Mouse (Mus musculus) ovary, adult 10 weeks (tissue): ENCODE results near the gene Fhod1. TPM values are rescaled to one million over a fixed set of nuclear protein-coding genes. Genes with fewer than 3 reads are reported as not detected.

Experiments used
- polyA plus RNA-seq: library from polyadenylated mRNA; stranded (reverse); fragments of 350-450 nt; fragmentation: Illumina TruSeq; extraction: RNeasy Lipid Tissue Mini Kit (QIAGEN cat#74804); gene quantifications from one replicate; pipeline ENCODE4 v1.2.3, GENCODE M21; 2014

Gene Fhod1
- 0.26 TPM for polyA plus RNA-seq

GRCm38 (mm10) chr8:105347428-105348221, at the start of gene Fhod1:
Fhod1 (minus strand) TSS chr8:105347953.

GRCm38 (mm10) chr8:105373032-105373431, 25.3 kb upstream of the Fhod1 start, which contains the start of gene Plekhg4:
Plekhg4 (plus strand) TSS chr8:105373274.

DNA sequence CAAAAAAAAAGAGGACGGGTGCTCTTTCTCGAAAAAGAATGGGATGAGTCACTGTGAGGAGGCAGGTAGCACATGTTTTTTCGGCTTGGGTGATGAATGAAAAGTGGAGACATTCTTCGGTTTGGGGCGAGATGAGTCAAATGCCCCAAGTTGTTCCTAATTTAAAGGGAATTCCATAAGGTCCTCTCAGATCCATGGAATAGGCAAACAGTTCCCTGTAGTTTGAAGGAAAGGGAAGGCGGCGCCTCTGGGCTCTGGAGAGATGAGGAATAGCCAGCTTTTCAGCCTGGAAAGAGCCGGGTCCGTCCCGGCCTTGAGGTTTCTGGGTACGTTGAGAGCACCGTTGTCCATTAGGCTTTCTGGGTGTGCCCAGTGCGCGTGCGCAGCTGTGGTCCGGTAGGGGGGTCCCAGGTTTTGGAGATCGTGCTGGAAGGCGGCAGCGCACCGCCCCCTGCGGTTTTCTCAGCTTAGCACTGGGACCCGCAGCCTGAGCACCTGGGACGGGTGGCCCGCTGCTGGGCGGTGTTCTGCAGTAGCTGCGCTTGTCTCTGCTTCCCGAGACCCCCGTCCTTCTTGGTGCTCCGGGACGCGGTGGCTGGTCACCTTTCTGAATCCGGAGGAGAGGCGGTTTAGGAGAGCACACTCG, 820 bp upstream of the Fhod1 start, which contains the start of gene Slc9a5:
Slc9a5 (plus strand) TSS at position 394 of the 646 bp plus-strand sequence.

GRCm38 (mm10) chr8:105326141-105326672, 21.5 kb downstream of the Fhod1 start, which contains the start of the genes Lrrc29 and Tmem208:
Lrrc29 (minus strand) TSS chr8:105326278.
Tmem208 (plus strand) TSS chr8:105326354.

GRCm38 (mm10) chr8:105305211-105306145, 42.3 kb downstream of the Fhod1 start, which contains the start of gene Elmo3:
Elmo3 (plus strand) TSS chr8:105305601.

DNA sequence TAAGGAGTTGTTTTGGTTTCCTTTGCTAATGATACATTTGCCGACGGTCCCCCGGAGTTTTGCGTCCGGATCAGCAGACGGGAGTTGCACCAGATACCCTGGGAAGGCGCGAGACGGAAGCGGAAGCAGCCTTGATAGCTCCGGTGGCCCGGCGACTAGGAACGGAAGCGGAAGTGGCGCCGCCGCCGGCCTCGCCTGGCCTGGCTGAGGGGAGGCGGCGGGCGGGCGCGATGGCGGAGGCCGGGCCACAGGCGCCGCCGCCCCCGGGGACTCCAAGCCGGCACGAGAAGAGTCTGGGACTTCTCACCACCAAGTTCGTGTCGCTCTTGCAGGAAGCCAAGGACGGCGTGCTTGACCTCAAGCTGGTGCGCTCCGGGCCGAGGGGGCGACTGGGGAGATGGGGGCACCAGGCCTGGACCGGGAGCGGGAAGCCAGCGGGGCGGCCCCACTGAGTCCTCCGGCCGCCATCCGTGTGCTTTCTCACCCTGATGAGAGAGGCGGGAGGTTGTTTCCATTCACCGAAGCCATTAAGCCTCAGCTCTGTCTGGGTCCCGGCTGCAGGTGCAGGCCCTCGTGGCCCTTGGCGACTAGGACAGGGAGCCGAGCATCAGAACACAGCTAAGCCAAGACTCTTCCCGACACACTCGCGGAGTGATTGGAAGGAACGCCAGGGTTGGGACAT, 50.1 kb downstream of the Fhod1 start, which contains the start of gene E2f4:
E2f4 (plus strand) TSS at position 153 of the 682 bp plus-strand sequence.

GRCm38 (mm10) chr8:105295895-105296573, 51.7 kb downstream of the Fhod1 start, which contains the start of gene Exoc3l:
Exoc3l (minus strand) TSS chr8:105296101.

GRCm38 (mm10) chr8:105289805-105290460, 57.8 kb downstream of the Fhod1 start, which contains the start of gene 4931428F04Rik:
4931428F04Rik (minus strand) TSS chr8:105289864.

Other genes with a start within 250 kb of the Fhod1 start
- not detected for gene Ces4a, start 216.2 kb downstream of the Fhod1 start, polyA plus RNA-seq
- gene Cbfb, start 177.3 kb downstream of the Fhod1 start, polyA plus RNA-seq: 456 TPM
- 67.4 TPM for gene D230025D16Rik, start 122.8 kb downstream of the Fhod1 start, polyA plus RNA-seq
- 5.4 TPM for gene B3gnt9, start 92.8 kb downstream of the Fhod1 start, polyA plus RNA-seq
- 0.60 TPM for gene Tradd, start 83.3 kb downstream of the Fhod1 start, polyA plus RNA-seq
- not detected for gene Fbxl8, start 83.3 kb downstream of the Fhod1 start, polyA plus RNA-seq
- not detected for gene Hsf4, start 78.2 kb downstream of the Fhod1 start, polyA plus RNA-seq
- gene Nol3, start 71.8 kb downstream of the Fhod1 start, polyA plus RNA-seq: not detected
- gene 4931428F04Rik, start 58.1 kb downstream of the Fhod1 start, polyA plus RNA-seq: 1.3 TPM
- gene Exoc3l, start 51.9 kb downstream of the Fhod1 start, polyA plus RNA-seq: 0.40 TPM
- gene E2f4, start 50.3 kb downstream of the Fhod1 start, polyA plus RNA-seq: 3.7 TPM
- 0.63 TPM for gene Elmo3, start 42.4 kb downstream of the Fhod1 start, polyA plus RNA-seq
- gene Lrrc29, start 21.7 kb downstream of the Fhod1 start, polyA plus RNA-seq: not detected
- gene Tmem208, start 21.6 kb downstream of the Fhod1 start, polyA plus RNA-seq: 3.2 TPM
- gene Slc9a5, start 890 bp upstream of the Fhod1 start, polyA plus RNA-seq: not detected
- gene Plekhg4, start 25.3 kb upstream of the Fhod1 start, polyA plus RNA-seq: 0.37 TPM
- gene Kctd19, start 65.5 kb upstream of the Fhod1 start, polyA plus RNA-seq: not detected
- 0.46 TPM for gene Lrrc36, start 65.6 kb upstream of the Fhod1 start, polyA plus RNA-seq
- not detected for gene Tppp3, start 123.6 kb upstream of the Fhod1 start, polyA plus RNA-seq
- gene Zdhhc1, start 148.9 kb upstream of the Fhod1 start, polyA plus RNA-seq: 2.0 TPM
- gene Hsd11b2, start 170.8 kb upstream of the Fhod1 start, polyA plus RNA-seq: 7.0 TPM
- 13.5 TPM for gene Atp6v0d1, start 218.1 kb upstream of the Fhod1 start, polyA plus RNA-seq